Mouse (Mus musculus) bone marrow macrophage, adult 2 months (primary cell): ENCODE results near the gene Slc35f1.

ENCODE experiments used
- CTCF ChIP-seq: IDR thresholded peaks from 2 replicates; pipeline ENCODE4 v1.5.1; 2012; ENCODE audit warnings: low read depth, mild to moderate bottlenecking, low read length, moderate library complexity
- POLR2A ChIP-seq: IDR thresholded peaks from 2 replicates; pipeline ENCODE4 v1.6.1; 2012; ENCODE audit warnings: mild to moderate bottlenecking, low read depth, low read length, borderline replicate concordance

- TF ChIP-seq POLR2A (no peak), CTCF (no peak)
Observed at GRCm38 (mm10) chr10:53132707-53133106, 442.4 kb downstream of the Slc35f1 start.
